Mouse (Mus musculus) macrophage (primary cell): ENCODE measurements around the gene Stoml1. TPM values are rescaled to one million over a fixed set of nuclear protein-coding genes. Genes with fewer than 3 reads are reported as not detected.

Experiments
- H3K27ac ChIP-seq: fragments of 350-480 bp; formaldehyde crosslinking; 2 replicates; pipeline ENCODE4 v1.9.0; 2021
- H3K36me3 ChIP-seq: fragments of 350-480 bp; formaldehyde crosslinking; 2 replicates; pipeline ENCODE4 v1.9.0; 2021; ENCODE audit errors: inconsistent target
- H3K4me3 ChIP-seq: fragments of 350-480 bp; formaldehyde crosslinking; 2 replicates; pipeline ENCODE4 v1.9.0; 2021; ENCODE audit errors: inconsistent target
- H3K79me2 ChIP-seq: fragments of 350-480 bp; formaldehyde crosslinking; 2 replicates; pipeline ENCODE4 v1.9.0; 2021; ENCODE audit errors: inconsistent target
- WGBS: methylation state at CpG from one replicate; pipeline ENCODE4 v1.1.7; 2026; ENCODE audit warnings: inconsistent platforms; ENCODE audit not compliant: missing documents; 5-methylcytosine and 5-hydroxymethylcytosine counted together
- polyA plus RNA-seq: library from polyadenylated mRNA; stranded (reverse); fragments of 250-400 nt; gene quantifications from 3 replicates; pipeline ENCODE4 v1.2.4, GENCODE M21; 2018; ENCODE audit warnings: inconsistent platforms

Stoml1 gene
- polyA plus RNA-seq, 1 experiment from 2014 or later: 18.3 TPM

GRCm38 (mm10) chr9:58272855-58273254 lies 19.9 kb downstream of the Stoml1 start:
- no peak overlapping the region for H3K4me3 ChIP-seq
- 0 out of 2 replicates have a peak overlapping the region, but pooled peaks have one; percentile 97 for H3K27ac ChIP-seq
- WGBS: 61% methylated on average over 9 of the region's 9 CpGs
- H3K36me3 ChIP-seq: no peaks in the 10 kb centered on the region
- H3K79me2 ChIP-seq: no peaks in the 10 kb centered on the region

- no peak overlapping the region for H3K4me3 ChIP-seq
- H3K27ac ChIP-seq: peak overlapping the region; percentile 97
- H3K79me2 ChIP-seq: no peaks in the 10 kb centered on the region
- H3K36me3 ChIP-seq: no peaks in the 10 kb centered on the region
- 82% methylated on average over 7 of the region's 7 CpGs for WGBS
Measured at GRCm38 (mm10) chr9:58274101-58274604, 21.2 kb downstream of the Stoml1 start.

GRCm38 (mm10) chr9:58274626-58275025 lies 21.7 kb downstream of the Stoml1 start:
- H3K79me2 ChIP-seq: no peaks in the 10 kb centered on the region
- 30% methylated on average over 3 of the region's 3 CpGs for WGBS
- H3K36me3 ChIP-seq: no peaks in the 10 kb centered on the region
- peak overlapping the region; percentile 97 for H3K27ac ChIP-seq
- no peak overlapping the region for H3K4me3 ChIP-seq

- Histone ChIP-seq H3K4me3 (peak overlapping the region; percentile 6; the same call in 1 of the 2 replicates), H3K79me2 (no peaks in the 10 kb centered on the region), H3K36me3 (no peaks in the 10 kb centered on the region), H3K27ac (peak overlapping the region; percentile 97)
- WGBS: under 1% methylated on average over 8 of the region's 8 CpGs
Measured at GRCm38 (mm10) chr9:58275115-58275774, 22.3 kb downstream of the Stoml1 start.

GRCm38 (mm10) chr9:58275797-58276196 lies 22.8 kb downstream of the Stoml1 start:
- peak overlapping the region; percentile 97 for H3K27ac ChIP-seq
- no peaks in the 10 kb centered on the region for H3K36me3 ChIP-seq
- WGBS: 18% methylated on average over 1 of the region's 3 CpGs
- peak overlapping the region; percentile 6; the same call in 1 of the 2 replicates for H3K4me3 ChIP-seq
- H3K79me2 ChIP-seq: no peaks in the 10 kb centered on the region

GRCm38 (mm10) chr9:58276346-58276745 lies 23.4 kb downstream of the Stoml1 start:
- 60% methylated on average over 5 of the region's 5 CpGs for WGBS
- Histone ChIP-seq H3K27ac (peak overlapping the region; percentile 97), H3K36me3 (no peaks in the 10 kb centered on the region), H3K79me2 (no peaks in the 10 kb centered on the region), H3K4me3 (no peak overlapping the region)

- Histone ChIP-seq H3K36me3 (no peaks in the 10 kb centered on the region), H3K4me3 (no peak overlapping the region), H3K27ac (no peak overlapping the region), H3K79me2 (no peaks in the 10 kb centered on the region)
- 100% methylated on average over 4 of the region's 4 CpGs for whole genome bisulfite sequencing
Measured at GRCm38 (mm10) chr9:58278313-58278712, 25.3 kb downstream of the Stoml1 start.

- Histone ChIP-seq H3K27ac (no peak overlapping the region), H3K79me2 (no peaks in the 10 kb centered on the region), H3K36me3 (no peaks in the 10 kb centered on the region), H3K4me3 (no peak overlapping the region)
- WGBS: 87% methylated on average over 4 of the region's 4 CpGs
Measured at GRCm38 (mm10) chr9:58278821-58279723, 26.1 kb downstream of the Stoml1 start.

- WGBS: 80% methylated on average over 5 of the region's 5 CpGs
- Histone ChIP-seq H3K4me3 (no peak overlapping the region), H3K79me2 (no peaks in the 10 kb centered on the region), H3K36me3 (no peaks in the 10 kb centered on the region), H3K27ac (no peak overlapping the region)
Measured at GRCm38 (mm10) chr9:58279780-58280179, 26.8 kb downstream of the Stoml1 start.

GRCm38 (mm10) chr9:58280259-58281109 lies 27.5 kb downstream of the Stoml1 start:
- no peaks in the 10 kb centered on the region for H3K79me2 ChIP-seq
- no peak overlapping the region for H3K4me3 ChIP-seq
- no peaks in the 10 kb centered on the region for H3K36me3 ChIP-seq
- WGBS: 38% methylated on average over 9 of the region's 9 CpGs
- H3K27ac ChIP-seq: no peak overlapping the region

GRCm38 (mm10) chr9:58281597-58281996 lies 28.6 kb downstream of the Stoml1 start:
- Histone ChIP-seq H3K27ac (no peak overlapping the region), H3K36me3 (no peaks in the 10 kb centered on the region), H3K79me2 (no peaks in the 10 kb centered on the region), H3K4me3 (no peak overlapping the region)
- WGBS: 52% methylated on average over 3 of the region's 3 CpGs

- Histone ChIP-seq H3K36me3 (no peaks in the 10 kb centered on the region), H3K4me3 (no peak overlapping the region), H3K27ac (no peak overlapping the region), H3K79me2 (no peaks in the 10 kb centered on the region)
- WGBS: 93% methylated on average over 7 of the region's 7 CpGs
Measured at GRCm38 (mm10) chr9:58283431-58283830, 30.5 kb downstream of the Stoml1 start.

- no peaks in the 10 kb centered on the region for H3K36me3 ChIP-seq
- H3K79me2 ChIP-seq: no peaks in the 10 kb centered on the region
- H3K4me3 ChIP-seq: no peak overlapping the region
- no peak overlapping the region for H3K27ac ChIP-seq
- WGBS: 79% methylated on average over 1 of the region's 1 CpGs
Measured at GRCm38 (mm10) chr9:58289090-58289489, 36.1 kb downstream of the Stoml1 start.

- Histone ChIP-seq H3K4me3 (no peak overlapping the region), H3K27ac (no peak overlapping the region), H3K79me2 (no peaks in the 10 kb centered on the region), H3K36me3 (no peaks in the 10 kb centered on the region)
- 44% methylated on average over 2 of the region's 2 CpGs for WGBS
Measured at GRCm38 (mm10) chr9:58289901-58290300, 36.9 kb downstream of the Stoml1 start.
